Mouse (Mus musculus): ENCODE measurements around the gene Utp11. TPM values are rescaled to one million over a fixed set of nuclear protein-coding genes. Genes with fewer than 3 reads are reported as not detected.

Gene Utp11
- polyA plus RNA-seq, 1 experiment from 2014 or later = 78.9 TPM

- peak within 1 kb of the TSS; percentile 86 for H3K9ac ChIP-seq (ENCODE audit: low read length)
- peak within 1 kb of the TSS; percentile 82 for H3K4me2 ChIP-seq (ENCODE audit: low read depth, severe bottlenecking)
- ATAC-seq (ENCODE audit: insufficient number of reproducible peaks, low FRiP score, low TSS enrichment, low read depth) (peak; percentile 67), DNase-seq (ENCODE audit: low spot score) (peak; percentile 89)
- peaks cover 47% of the 10 kb centered on the region for H3K4me1 ChIP-seq (ENCODE audit: control insufficient read depth, insufficient read depth, low read length)
- H3K36me3 ChIP-seq (ENCODE audit: control insufficient read depth, insufficient read depth, low read length) = no peaks in the 10 kb centered on the region
- H3K9me3 ChIP-seq (ENCODE audit: control insufficient read depth, low read length) = no peaks in the 10 kb centered on the region
- H3K4me3 ChIP-seq (ENCODE audit: low read depth, low read length) = peak within 1 kb of the TSS; percentile 90
- H3K27ac ChIP-seq (replicated peaks; ENCODE audit: low read depth, low read length) = peak within 1 kb of the TSS; percentile 88
- H3K27me3 ChIP-seq (ENCODE audit: control insufficient read depth, insufficient read depth, low read length) = no peaks in the 10 kb centered on the region
- WGBS = under 1% methylated on average over 55 of the region's 59 CpGs
Observed at GRCm38 (mm10) chr4:124700248-124700971, 7.0 kb upstream of the Utp11 start, which contains the start of gene Fhl3. Gene Fhl3 (plus strand): TSS chr4:124700701.

- no peaks in the 10 kb centered on the region for H3K9me3 ChIP-seq (ENCODE audit: control insufficient read depth, low read length)
- H3K27me3 ChIP-seq (ENCODE audit: control insufficient read depth, insufficient read depth, low read length) = no peaks in the 10 kb centered on the region
- ATAC-seq (ENCODE audit: insufficient number of reproducible peaks, low FRiP score, low TSS enrichment, low read depth) = no peak
- peaks cover 41% of the 10 kb centered on the region for H3K4me1 ChIP-seq (ENCODE audit: control insufficient read depth, insufficient read depth, low read length)
- H3K4me3 ChIP-seq (ENCODE audit: low read depth, low read length) = peak overlapping the region; percentile 90
- 2% methylated on average over 6 of the region's 6 CpGs for WGBS
- 0 out of 2 replicates have a peak overlapping the region, but pooled peaks have one; percentile 9 for H3K9ac ChIP-seq (ENCODE audit: low read length)
- H3K27ac ChIP-seq (replicated peaks; ENCODE audit: low read depth, low read length) = peak overlapping the region; percentile 88
- peak; percentile 41 for DNase-seq (ENCODE audit: low spot score)
- peak overlapping the region; percentile 82 for H3K4me2 ChIP-seq (ENCODE audit: low read depth, severe bottlenecking)
- H3K36me3 ChIP-seq (ENCODE audit: control insufficient read depth, insufficient read depth, low read length) = no peaks in the 10 kb centered on the region
Observed at GRCm38 (mm10) chr4:124699791-124700190, 6.4 kb upstream of the Utp11 start.

GRCm38 (mm10) chr4:124695786-124696516, 2.6 kb upstream of the Utp11 start:
- H3K9ac ChIP-seq (ENCODE audit: low read length) = peak overlapping the region; percentile 32; the same call in 1 of the 2 replicates
- no peak overlapping the region for H3K27ac ChIP-seq (replicated peaks; ENCODE audit: low read depth, low read length)
- peak overlapping the region; percentile 30; the same call in 1 of the 2 replicates for H3K4me2 ChIP-seq (ENCODE audit: low read depth, severe bottlenecking)
- H3K27me3 ChIP-seq (ENCODE audit: control insufficient read depth, insufficient read depth, low read length) = no peaks in the 10 kb centered on the region
- H3K4me3 ChIP-seq (ENCODE audit: low read depth, low read length) = no peak overlapping the region
- DNase-seq (ENCODE audit: low spot score) = no peak
- H3K4me1 ChIP-seq (ENCODE audit: control insufficient read depth, insufficient read depth, low read length) = peaks cover 17% of the 10 kb centered on the region
- no peaks in the 10 kb centered on the region for H3K36me3 ChIP-seq (ENCODE audit: control insufficient read depth, insufficient read depth, low read length)
- 10% methylated on average over 18 of the region's 18 CpGs for WGBS
- no peak for ATAC-seq (ENCODE audit: insufficient number of reproducible peaks, low FRiP score, low TSS enrichment, low read depth)
- H3K9me3 ChIP-seq (ENCODE audit: control insufficient read depth, low read length) = no peaks in the 10 kb centered on the region

- Histone ChIP-seq H3K4me1 (ENCODE audit: control insufficient read depth, insufficient read depth, low read length) (peaks cover 12% of the 10 kb centered on the region), H3K9ac (ENCODE audit: low read length) (no peak overlapping the region), H3K36me3 (ENCODE audit: control insufficient read depth, insufficient read depth, low read length) (no peaks in the 10 kb centered on the region), H3K4me3 (ENCODE audit: low read depth, low read length) (no peak overlapping the region), H3K4me2 (ENCODE audit: low read depth, severe bottlenecking) (no peak overlapping the region), H3K9me3 (ENCODE audit: control insufficient read depth, low read length) (no peaks in the 10 kb centered on the region), H3K27me3 (ENCODE audit: control insufficient read depth, insufficient read depth, low read length) (no peaks in the 10 kb centered on the region), H3K27ac (replicated peaks; ENCODE audit: low read depth, low read length) (no peak overlapping the region)
- WGBS = 87% methylated on average over 2 of the region's 2 CpGs
- ATAC-seq (ENCODE audit: insufficient number of reproducible peaks, low FRiP score, low TSS enrichment, low read depth) (no peak), DNase-seq (ENCODE audit: low spot score) (no peak)
Observed at GRCm38 (mm10) chr4:124694572-124694971, 1.2 kb upstream of the Utp11 start.

- Histone ChIP-seq H3K27me3 (ENCODE audit: control insufficient read depth, insufficient read depth, low read length) (no peaks in the 10 kb centered on the region), H3K9me3 (ENCODE audit: control insufficient read depth, low read length) (no peaks in the 10 kb centered on the region), H3K4me2 (ENCODE audit: low read depth, severe bottlenecking) (peak overlapping the region; percentile 55), H3K4me1 (ENCODE audit: control insufficient read depth, insufficient read depth, low read length) (peaks cover 10% of the 10 kb centered on the region), H3K36me3 (ENCODE audit: control insufficient read depth, insufficient read depth, low read length) (no peaks in the 10 kb centered on the region), H3K4me3 (ENCODE audit: low read depth, low read length) (peak overlapping the region; percentile 96), H3K27ac (replicated peaks; ENCODE audit: low read depth, low read length) (no peak overlapping the region), H3K9ac (ENCODE audit: low read length) (no peak overlapping the region)
- ATAC-seq (ENCODE audit: insufficient number of reproducible peaks, low FRiP score, low TSS enrichment, low read depth) (no peak), DNase-seq (ENCODE audit: low spot score) (no peak)
- 70% methylated on average over 3 of the region's 3 CpGs for WGBS
Observed at GRCm38 (mm10) chr4:124692416-124692861, 961 bp downstream of the Utp11 start.

GRCm38 (mm10) chr4:124691455-124691854, 1.9 kb downstream of the Utp11 start:
- Histone ChIP-seq H3K36me3 (ENCODE audit: control insufficient read depth, insufficient read depth, low read length) (no peaks in the 10 kb centered on the region), H3K9ac (ENCODE audit: low read length) (no peak overlapping the region; the same call in 1 of the 2 replicates), H3K27me3 (ENCODE audit: control insufficient read depth, insufficient read depth, low read length) (no peaks in the 10 kb centered on the region), H3K9me3 (ENCODE audit: control insufficient read depth, low read length) (no peaks in the 10 kb centered on the region), H3K4me2 (ENCODE audit: low read depth, severe bottlenecking) (no peak overlapping the region), H3K4me1 (ENCODE audit: control insufficient read depth, insufficient read depth, low read length) (peaks cover 10% of the 10 kb centered on the region), H3K27ac (replicated peaks; ENCODE audit: low read depth, low read length) (no peak overlapping the region), H3K4me3 (ENCODE audit: low read depth, low read length) (no peak overlapping the region)
- DNase-seq (ENCODE audit: low spot score) (no peak), ATAC-seq (ENCODE audit: insufficient number of reproducible peaks, low FRiP score, low TSS enrichment, low read depth) (no peak)
- WGBS = 93% methylated on average over 8 of the region's 8 CpGs

GRCm38 (mm10) chr4:124685897-124686402, 7.5 kb downstream of the Utp11 start:
- ATAC-seq (ENCODE audit: insufficient number of reproducible peaks, low FRiP score, low TSS enrichment, low read depth) (no peak), DNase-seq (ENCODE audit: low spot score) (no peak)
- H3K27ac ChIP-seq (replicated peaks; ENCODE audit: low read depth, low read length) = no peak overlapping the region
- WGBS = 84% methylated on average over 8 of the region's 8 CpGs
- no peaks in the 10 kb centered on the region for H3K4me1 ChIP-seq (ENCODE audit: control insufficient read depth, insufficient read depth, low read length)
- no peak overlapping the region for H3K4me3 ChIP-seq (ENCODE audit: low read depth, low read length)
- H3K27me3 ChIP-seq (ENCODE audit: control insufficient read depth, insufficient read depth, low read length) = no peaks in the 10 kb centered on the region
- H3K36me3 ChIP-seq (ENCODE audit: control insufficient read depth, insufficient read depth, low read length) = peaks cover 16% of the 10 kb centered on the region
- no peak overlapping the region for H3K4me2 ChIP-seq (ENCODE audit: low read depth, severe bottlenecking)
- H3K9ac ChIP-seq (ENCODE audit: low read length) = no peak overlapping the region
- H3K9me3 ChIP-seq (ENCODE audit: control insufficient read depth, low read length) = no peaks in the 10 kb centered on the region

- DNase-seq (ENCODE audit: low spot score) = no peak
- WGBS = 87% methylated on average over 8 of the region's 8 CpGs
Observed at GRCm38 (mm10) chr4:124685453-124685852, 7.9 kb downstream of the Utp11 start.

More at GRCm38 (mm10) chr4:124685453-124685852, 7.9 kb downstream of the Utp11 start:
- H3K36me3 ChIP-seq (ENCODE audit: control insufficient read depth, insufficient read depth, low read length) = peaks cover 20% of the 10 kb centered on the region
- H3K4me2 ChIP-seq (ENCODE audit: low read depth, severe bottlenecking) = no peak overlapping the region
- H3K9me3 ChIP-seq (ENCODE audit: control insufficient read depth, low read length) = no peaks in the 10 kb centered on the region
- H3K27ac ChIP-seq (replicated peaks; ENCODE audit: low read depth, low read length) = no peak overlapping the region
- no peak overlapping the region for H3K9ac ChIP-seq (ENCODE audit: low read length)
- no peak overlapping the region for H3K4me3 ChIP-seq (ENCODE audit: low read depth, low read length)
- no peak for ATAC-seq (ENCODE audit: insufficient number of reproducible peaks, low FRiP score, low TSS enrichment, low read depth)
- no peaks in the 10 kb centered on the region for H3K4me1 ChIP-seq (ENCODE audit: control insufficient read depth, insufficient read depth, low read length)
- no peaks in the 10 kb centered on the region for H3K27me3 ChIP-seq (ENCODE audit: control insufficient read depth, insufficient read depth, low read length)
